Mouse (Mus musculus) cerebellum, postnatal 25 days (tissue): ENCODE data around the gene Kndc1.

Experiments used
- DNase-seq, 2 experiments: peaks; one replicate each; pipeline ENCODE4 v3.0.0; 2021; ENCODE audit warnings: mixed read lengths in 2 of 2

Gene Kndc1

GRCm38 (mm10) chr7:139905661-139906060 lies 11.2 kb downstream of the Kndc1 start:
- peak; percentile 58 to 65 for DNase-seq

GRCm38 (mm10) chr7:139908176-139908575 lies 13.7 kb downstream of the Kndc1 start:
- peak; percentile 73 to 76 for DNase-seq

- DNase-seq, result no peak
Measured at GRCm38 (mm10) chr7:139909469-139909868, 15.0 kb downstream of the Kndc1 start.

- DNase-seq, result peak; percentile 44 to 54
Measured at GRCm38 (mm10) chr7:139910204-139910835, 15.8 kb downstream of the Kndc1 start.

GRCm38 (mm10) chr7:139914141-139915047 lies 19.9 kb downstream of the Kndc1 start:
- peak; percentile 37 to 43 for DNase-seq

GRCm38 (mm10) chr7:139915646-139916257 lies 21.3 kb downstream of the Kndc1 start:
- peak; percentile 34 to 41 for DNase-seq

- no peak for DNase-seq
Measured at GRCm38 (mm10) chr7:139916345-139916744, 21.8 kb downstream of the Kndc1 start.

- peak; percentile 41 to 44 for DNase-seq
Measured at GRCm38 (mm10) chr7:139918262-139918661, 23.8 kb downstream of the Kndc1 start.

- peak in 1 of 2 experiments; percentile 66 for DNase-seq
Measured at GRCm38 (mm10) chr7:139930732-139931131, 36.2 kb downstream of the Kndc1 start.

GRCm38 (mm10) chr7:139936705-139937104 lies 42.2 kb downstream of the Kndc1 start:
- DNase-seq, result no peak

- DNase-seq, result no peak
Measured at GRCm38 (mm10) chr7:139937138-139937537, 42.6 kb downstream of the Kndc1 start.

- no peak for DNase-seq
Measured at GRCm38 (mm10) chr7:139937810-139938209, 43.3 kb downstream of the Kndc1 start.

GRCm38 (mm10) chr7:139940476-139941209 lies 46.1 kb downstream of the Kndc1 start:
- no peak for DNase-seq

- DNase-seq, result peak; percentile 38 to 52
Measured at GRCm38 (mm10) chr7:139943674-139944281, 49.3 kb downstream of the Kndc1 start, which contains the start of gene Utf1. Utf1 (plus strand) TSS chr7:139943789.

- no peak for DNase-seq
Measured at GRCm38 (mm10) chr7:139944291-139945240, 50.1 kb downstream of the Kndc1 start.

GRCm38 (mm10) chr7:139945516-139945915 lies 51.0 kb downstream of the Kndc1 start:
- DNase-seq, result no peak

- no peak for DNase-seq
Measured at GRCm38 (mm10) chr7:139946032-139946431, 51.5 kb downstream of the Kndc1 start.

- no peak for DNase-seq
Measured at GRCm38 (mm10) chr7:139949893-139950282, 55.4 kb downstream of the Kndc1 start.

- DNase-seq, result no peak
Measured at GRCm38 (mm10) chr7:139950283-139950971, 55.9 kb downstream of the Kndc1 start.

GRCm38 (mm10) chr7:139951079-139951478 lies 56.6 kb downstream of the Kndc1 start:
- no peak for DNase-seq
